Mouse (Mus musculus): ENCODE measurements at regions not wholly inside any gene's neighbourhood (a gene's known extent, or its start where the extent isn't known, plus 50 kb on each side); places are given as distances from the start of the nearest gene placed in this dataset.

DNA sequence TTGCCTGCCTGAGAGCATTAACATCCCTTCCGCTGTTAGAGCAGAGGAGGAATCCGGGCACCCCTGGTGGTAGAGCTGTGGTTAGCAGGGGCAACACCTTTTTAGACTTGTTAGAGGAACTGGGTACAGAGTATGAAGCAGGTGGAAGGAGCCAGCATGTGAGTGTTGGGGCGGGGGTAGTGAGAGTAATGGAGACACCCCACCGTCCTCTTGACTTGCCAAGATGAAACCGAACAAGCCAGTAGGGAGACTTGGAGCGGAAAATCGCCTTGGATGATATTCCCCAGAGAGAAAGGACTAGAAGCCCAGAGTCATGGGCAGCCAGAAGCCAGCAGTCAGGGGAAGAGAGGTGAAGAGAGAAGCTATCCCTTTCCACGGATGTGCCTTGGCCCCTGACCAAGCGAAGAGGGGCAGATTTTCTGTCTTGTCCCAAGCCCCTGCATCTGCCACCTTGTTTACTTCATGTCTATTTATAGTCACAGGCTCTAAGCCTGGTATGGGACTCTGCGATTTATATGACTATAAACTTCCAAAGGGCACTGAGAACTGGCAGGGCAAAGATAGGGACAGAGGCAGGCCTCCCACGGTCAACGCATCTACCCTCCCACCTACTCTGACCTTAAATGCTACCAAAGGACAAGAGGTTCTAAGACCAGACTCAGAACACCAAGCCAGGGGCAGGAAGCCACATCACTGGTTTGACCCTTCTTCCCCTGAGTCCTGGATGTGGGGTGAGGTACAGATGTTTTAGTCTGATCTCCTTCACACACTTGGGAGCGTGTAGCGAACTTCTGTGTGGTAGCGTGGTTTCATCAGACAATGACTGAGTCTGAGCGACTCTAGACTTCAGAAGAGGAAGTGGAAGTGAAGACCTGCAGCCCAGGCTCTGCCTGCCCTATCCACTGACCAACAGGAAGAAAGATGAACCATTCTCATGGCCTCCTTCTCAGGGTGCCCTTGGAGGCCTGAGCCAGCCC is 55.9 kb upstream of the Btrc start:
- TF ChIP-seq GATA1 (IDR thresholded peaks at IDR 0.05; ENCODE audit: borderline replicate concordance, low read length) (no peak), FLI1 (IDR thresholded peaks at IDR 0.05; ENCODE audit: low read length) (no peak)

All from megakaryocyte, embryonic 14.5 days (primary cell).